Mouse (Mus musculus): ENCODE data around the gene Smg1. TPM values are rescaled to one million over a fixed set of nuclear protein-coding genes. Genes with fewer than 3 reads are reported as not detected.

The Smg1 gene
- polyA plus RNA-seq, 1 experiment from 2014 or later, result 11.7 TPM

GRCm38 (mm10) chr7:118117539-118118210 is 125.8 kb downstream of the Smg1 start:
- no peak overlapping the region for H3K4me2 ChIP-seq (replicated peaks; ENCODE audit: low read depth, low read length)
- H3K9ac ChIP-seq (replicated peaks; ENCODE audit: low read length), result peak overlapping the region; percentile 19; the same call in 1 of the 2 replicates
- no peaks in the 10 kb centered on the region for H3K9me3 ChIP-seq (ENCODE audit: low read length)
- peak overlapping the region; percentile 76 for H3K27ac ChIP-seq (ENCODE audit: low read length)
- 38% methylated on average over 4 of the region's 4 CpGs for WGBS
- H3K4me1 ChIP-seq (ENCODE audit: insufficient read depth, low read length), result peaks cover 43% of the 10 kb centered on the region
- H3K36me3 ChIP-seq (ENCODE audit: insufficient read depth, low read length), result peaks cover 62% of the 10 kb centered on the region
- ATAC-seq (ENCODE audit: low FRiP score, low TSS enrichment), result no peak
- no peaks in the 10 kb centered on the region for H3K27me3 ChIP-seq (ENCODE audit: insufficient read depth, low read length)
- no peak overlapping the region for H3K4me3 ChIP-seq (ENCODE audit: low read length)

- no peaks in the 10 kb centered on the region for H3K9me3 ChIP-seq (ENCODE audit: low read length)
- peak overlapping the region; percentile 99; the same call in 1 of the 2 replicates for H3K4me3 ChIP-seq (ENCODE audit: low read length)
- H3K36me3 ChIP-seq (ENCODE audit: insufficient read depth, low read length), result peaks cover 63% of the 10 kb centered on the region
- peak overlapping the region; percentile 76 for H3K27ac ChIP-seq (ENCODE audit: low read length)
- H3K4me2 ChIP-seq (replicated peaks; ENCODE audit: low read depth, low read length), result peak overlapping the region; percentile 57
- H3K4me1 ChIP-seq (ENCODE audit: insufficient read depth, low read length), result peaks cover 51% of the 10 kb centered on the region
- peak overlapping the region; percentile 67 for H3K9ac ChIP-seq (replicated peaks; ENCODE audit: low read length)
- peak; percentile 13; the same call in 1 of the 2 replicates for ATAC-seq (ENCODE audit: low FRiP score, low TSS enrichment)
- WGBS, result 9% methylated on average over 8 of the region's 8 CpGs
- H3K27me3 ChIP-seq (ENCODE audit: insufficient read depth, low read length), result no peaks in the 10 kb centered on the region
Observed at GRCm38 (mm10) chr7:118116787-118117538, 126.5 kb downstream of the Smg1 start.

GRCm38 (mm10) chr7:118115877-118116568 is 127.4 kb downstream of the Smg1 start, which contains the start of gene Rps15a:
Gene Rps15a (minus strand): TSS chr7:118116188.
- Histone ChIP-seq H3K4me2 (replicated peaks; ENCODE audit: low read depth, low read length) (peak within 1 kb of the TSS; percentile 97), H3K9me3 (ENCODE audit: low read length) (no peaks in the 10 kb centered on the region), H3K36me3 (ENCODE audit: insufficient read depth, low read length) (peaks cover 68% of the 10 kb centered on the region), H3K4me3 (ENCODE audit: low read length) (peak within 1 kb of the TSS; percentile 99), H3K9ac (replicated peaks; ENCODE audit: low read length) (peak within 1 kb of the TSS; percentile 98), H3K27ac (ENCODE audit: low read length) (peak within 1 kb of the TSS; percentile 83), H3K4me1 (ENCODE audit: insufficient read depth, low read length) (peaks cover 58% of the 10 kb centered on the region), H3K27me3 (ENCODE audit: insufficient read depth, low read length) (no peaks in the 10 kb centered on the region)
- WGBS, result under 1% methylated on average over 40 of the region's 40 CpGs
- ATAC-seq (ENCODE audit: low FRiP score, low TSS enrichment), result peak; percentile 84

- peak; percentile 60; the same call in 1 of the 2 replicates for ATAC-seq (ENCODE audit: low FRiP score, low TSS enrichment)
- peak overlapping the region; percentile 97 for H3K4me2 ChIP-seq (replicated peaks; ENCODE audit: low read depth, low read length)
- H3K9ac ChIP-seq (replicated peaks; ENCODE audit: low read length), result peak overlapping the region; percentile 98
- peak overlapping the region; percentile 99 for H3K4me3 ChIP-seq (ENCODE audit: low read length)
- H3K27me3 ChIP-seq (ENCODE audit: insufficient read depth, low read length), result no peaks in the 10 kb centered on the region
- H3K9me3 ChIP-seq (ENCODE audit: low read length), result no peaks in the 10 kb centered on the region
- H3K4me1 ChIP-seq (ENCODE audit: insufficient read depth, low read length), result peaks cover 61% of the 10 kb centered on the region
- WGBS, result under 1% methylated on average over 20 of the region's 20 CpGs
- peak overlapping the region; percentile 83 for H3K27ac ChIP-seq (ENCODE audit: low read length)
- peaks cover 68% of the 10 kb centered on the region for H3K36me3 ChIP-seq (ENCODE audit: insufficient read depth, low read length)
Observed at GRCm38 (mm10) chr7:118115533-118115876, 128.0 kb downstream of the Smg1 start.

- peaks cover 68% of the 10 kb centered on the region for H3K36me3 ChIP-seq (ENCODE audit: insufficient read depth, low read length)
- 57% methylated on average over 5 of the region's 5 CpGs for WGBS
- no peak for ATAC-seq (ENCODE audit: low FRiP score, low TSS enrichment)
- H3K27ac ChIP-seq (ENCODE audit: low read length), result no peak overlapping the region
- peaks cover 52% of the 10 kb centered on the region for H3K4me1 ChIP-seq (ENCODE audit: insufficient read depth, low read length)
- H3K9me3 ChIP-seq (ENCODE audit: low read length), result no peaks in the 10 kb centered on the region
- no peaks in the 10 kb centered on the region for H3K27me3 ChIP-seq (ENCODE audit: insufficient read depth, low read length)
- peak overlapping the region; percentile 99 for H3K4me3 ChIP-seq (ENCODE audit: low read length)
- peak overlapping the region; percentile 98 for H3K9ac ChIP-seq (replicated peaks; ENCODE audit: low read length)
- peak overlapping the region; percentile 97 for H3K4me2 ChIP-seq (replicated peaks; ENCODE audit: low read depth, low read length)
Observed at GRCm38 (mm10) chr7:118113541-118114297, 129.8 kb downstream of the Smg1 start.

- no peak for ATAC-seq (ENCODE audit: low FRiP score, low TSS enrichment)
- Histone ChIP-seq H3K9me3 (ENCODE audit: low read length) (no peaks in the 10 kb centered on the region), H3K36me3 (ENCODE audit: insufficient read depth, low read length) (peaks cover 85% of the 10 kb centered on the region), H3K4me1 (ENCODE audit: insufficient read depth, low read length) (peaks cover 40% of the 10 kb centered on the region), H3K27ac (ENCODE audit: low read length) (no peak overlapping the region), H3K4me2 (replicated peaks; ENCODE audit: low read depth, low read length) (peak overlapping the region; percentile 97), H3K4me3 (ENCODE audit: low read length) (peak overlapping the region; percentile 0), H3K9ac (replicated peaks; ENCODE audit: low read length) (no peak overlapping the region; the same call in 1 of the 2 replicates), H3K27me3 (ENCODE audit: insufficient read depth, low read length) (no peaks in the 10 kb centered on the region)
- WGBS, result 73% methylated on average over 3 of the region's 3 CpGs
Observed at GRCm38 (mm10) chr7:118111128-118111527, 132.3 kb downstream of the Smg1 start.

- peaks cover 81% of the 10 kb centered on the region for H3K36me3 ChIP-seq (ENCODE audit: insufficient read depth, low read length)
- H3K9ac ChIP-seq (replicated peaks; ENCODE audit: low read length), result no peak overlapping the region
- H3K4me2 ChIP-seq (replicated peaks; ENCODE audit: low read depth, low read length), result no peak overlapping the region
- no peaks in the 10 kb centered on the region for H3K9me3 ChIP-seq (ENCODE audit: low read length)
- H3K4me1 ChIP-seq (ENCODE audit: insufficient read depth, low read length), result peaks cover 23% of the 10 kb centered on the region
- no peak overlapping the region for H3K27ac ChIP-seq (ENCODE audit: low read length)
- no peaks in the 10 kb centered on the region for H3K27me3 ChIP-seq (ENCODE audit: insufficient read depth, low read length)
- no peak overlapping the region for H3K4me3 ChIP-seq (ENCODE audit: low read length)
- WGBS, result 81% methylated on average over 1 of the region's 1 CpGs
- no peak for ATAC-seq (ENCODE audit: low FRiP score, low TSS enrichment)
Observed at GRCm38 (mm10) chr7:118107671-118108070, 135.8 kb downstream of the Smg1 start.

- Histone ChIP-seq H3K36me3 (ENCODE audit: insufficient read depth, low read length) (peaks cover 50% of the 10 kb centered on the region), H3K4me3 (ENCODE audit: low read length) (no peak overlapping the region), H3K27ac (ENCODE audit: low read length) (no peak overlapping the region), H3K4me1 (ENCODE audit: insufficient read depth, low read length) (peaks cover 2% of the 10 kb centered on the region; the same call in 1 of the 2 replicates), H3K9me3 (ENCODE audit: low read length) (no peaks in the 10 kb centered on the region), H3K4me2 (replicated peaks; ENCODE audit: low read depth, low read length) (no peak overlapping the region), H3K9ac (replicated peaks; ENCODE audit: low read length) (no peak overlapping the region), H3K27me3 (ENCODE audit: insufficient read depth, low read length) (no peaks in the 10 kb centered on the region)
- WGBS, result 80% methylated on average over 5 of the region's 5 CpGs
- ATAC-seq (ENCODE audit: low FRiP score, low TSS enrichment), result no peak
Observed at GRCm38 (mm10) chr7:118104458-118105052, 138.9 kb downstream of the Smg1 start.

Data from kidney, embryonic 16.5 days (tissue).